ENCODE assay signal across 10 mouse cellular contexts in genomic region chr12:80522006-80522405, GRCm38 (mm10). TPM values are rescaled to one million over a fixed set of nuclear protein-coding genes. Genes with fewer than 3 reads are reported as not detected.
DNase-seq lines count a peak whose midpoint lies in the region; ATAC-seq and TF ChIP-seq lines count a peak whose summit lies in the region.
"Had no signal": no experiment of that assay in that cellular context is flagged by ENCODE, and none has a peak within 500 bp of the region (broad histone marks: within the 10 kb centered on the region; RNA-seq: fewer than 3 reads in every experiment).

No protein-coding gene starts in this region.

- no peak for ATAC-seq in heart, embryonic 11.5 days (replicated peaks; ENCODE audit: insufficient number of reproducible peaks, low FRiP score, low TSS enrichment)
- no peak for ATAC-seq in midbrain, embryonic 12.5 days (ENCODE audit: low FRiP score, low read depth)
- no peak for ATAC-seq in midbrain, embryonic 14.5 days (ENCODE audit: low FRiP score, low TSS enrichment)
- ATAC-seq in stomach, postnatal 0 days (ENCODE audit: low FRiP score, low TSS enrichment), result peak; percentile 17; the same call in 1 of the 2 replicates
- ATAC-seq in intestine, embryonic 16.5 days, result no peak

- WGBS in heart, embryonic 11.5 days (ENCODE audit: insufficient replicate concordance), result 68% methylated on average over 3 of the region's 3 CpGs
- WGBS in midbrain, embryonic 12.5 days, result 70% methylated on average over 3 of the region's 3 CpGs
- WGBS in midbrain, embryonic 14.5 days, result 76% methylated on average over 3 of the region's 3 CpGs
- WGBS in stomach, postnatal 0 days, result 53% methylated on average over 3 of the region's 3 CpGs
- 70% methylated on average over 3 of the region's 3 CpGs for WGBS in intestine, embryonic 16.5 days

- no peaks in the 10 kb centered on the region for H3K9me3 ChIP-seq in heart, embryonic 11.5 days (replicated peaks; ENCODE audit: control insufficient read depth, low read length)
- no peaks in the 10 kb centered on the region for H3K9me3 ChIP-seq in midbrain, embryonic 12.5 days
- H3K9me3 ChIP-seq in midbrain, embryonic 14.5 days (ENCODE audit: control insufficient read depth, low read length), result no peaks in the 10 kb centered on the region
- no peaks in the 10 kb centered on the region for H3K9me3 ChIP-seq in stomach, postnatal 0 days (ENCODE audit: control insufficient read depth, low read length)
- no peaks in the 10 kb centered on the region for H3K9me3 ChIP-seq in intestine, embryonic 16.5 days (ENCODE audit: control insufficient read depth, low read length)
- H3K9me3 ChIP-seq: limb, embryonic 13.5 days had no signal

- H3K36me3 ChIP-seq in heart, embryonic 11.5 days (ENCODE audit: control insufficient read depth, insufficient read depth, low read length), result no peaks in the 10 kb centered on the region
- no peaks in the 10 kb centered on the region for H3K36me3 ChIP-seq in midbrain, embryonic 12.5 days
- H3K36me3 ChIP-seq in midbrain, embryonic 14.5 days (ENCODE audit: control insufficient read depth, insufficient read depth, low read length), result no peaks in the 10 kb centered on the region
- no peaks in the 10 kb centered on the region for H3K36me3 ChIP-seq in stomach, postnatal 0 days (ENCODE audit: control insufficient read depth, insufficient read depth, low read length)
- H3K36me3 ChIP-seq in intestine, embryonic 16.5 days (ENCODE audit: control insufficient read depth, insufficient read depth, low read length), result no peaks in the 10 kb centered on the region
- H3K36me3 ChIP-seq: limb, embryonic 13.5 days had no signal

- H3K27ac ChIP-seq in heart, embryonic 11.5 days (ENCODE audit: low read depth, low read length), result no peak overlapping the region
- H3K27ac ChIP-seq in midbrain, embryonic 12.5 days (replicated peaks), result no peak overlapping the region
- H3K27ac ChIP-seq in midbrain, embryonic 14.5 days (replicated peaks; ENCODE audit: low read depth, low read length), result no peak overlapping the region
- peak overlapping the region; percentile 53; the same call in 1 of the 2 replicates for H3K27ac ChIP-seq in stomach, postnatal 0 days (replicated peaks)
- H3K27ac ChIP-seq in intestine, embryonic 16.5 days (ENCODE audit: low read length), result no peak overlapping the region
- H3K27ac ChIP-seq: limb, embryonic 13.5 days had no signal

- intact Hi-C loops in left cerebral cortex, postnatal 25 days (cut with DNase I), result no loop called here

- TF ChIP-seq CTCF in stomach, postnatal 0 days (IDR thresholded peaks at IDR 0.05; ENCODE audit: low read depth), result no peak

- H3K4me3 ChIP-seq in heart, embryonic 11.5 days (ENCODE audit: low read depth, low read length), result no peak overlapping the region
- H3K4me3 ChIP-seq in midbrain, embryonic 12.5 days, result no peak overlapping the region
- H3K4me3 ChIP-seq in midbrain, embryonic 14.5 days (replicated peaks; ENCODE audit: low read depth, low read length), result no peak overlapping the region
- no peak overlapping the region for H3K4me3 ChIP-seq in stomach, postnatal 0 days (ENCODE audit: low read depth, low read length)
- no peak overlapping the region for H3K4me3 ChIP-seq in intestine, embryonic 16.5 days (ENCODE audit: low read length)
- H3K4me3 ChIP-seq: limb, embryonic 13.5 days had no signal

- peaks cover 9% of the 10 kb centered on the region; the same call in 1 of the 2 replicates for H3K4me1 ChIP-seq in heart, embryonic 11.5 days (ENCODE audit: control insufficient read depth, insufficient read depth, low read length)
- H3K4me1 ChIP-seq in midbrain, embryonic 12.5 days, result peaks cover 51% of the 10 kb centered on the region
- H3K4me1 ChIP-seq in midbrain, embryonic 14.5 days (ENCODE audit: control insufficient read depth, insufficient read depth, low read length), result peaks cover 19% of the 10 kb centered on the region
- H3K4me1 ChIP-seq in stomach, postnatal 0 days (replicated peaks; ENCODE audit: control insufficient read depth, insufficient read depth), result no peaks in the 10 kb centered on the region
- H3K4me1 ChIP-seq in intestine, embryonic 16.5 days (ENCODE audit: control insufficient read depth, insufficient read depth, low read length), result peaks cover 13% of the 10 kb centered on the region

- peak; percentile 96 for DNase-seq in heart, adult 11 months
- DNase-seq in midbrain, embryonic 14.5 days, result no peak
- DNase-seq in gastrocnemius, postnatal 25 days, result peak; percentile 62
- DNase-seq in stomach, postnatal 0 days (ENCODE audit: low spot score), result no peak
- no peak for DNase-seq in left cerebral cortex, postnatal 25 days (ENCODE audit: low spot score in 2 of 2)
- DNase-seq: kidney, postnatal 4 days had no signal

- no peak overlapping the region for H3K4me2 ChIP-seq in heart, embryonic 11.5 days
- H3K4me2 ChIP-seq in midbrain, embryonic 12.5 days (replicated peaks), result no peak overlapping the region
- H3K4me2 ChIP-seq in midbrain, embryonic 14.5 days (ENCODE audit: low read length), result no peak overlapping the region
- no peak overlapping the region for H3K4me2 ChIP-seq in stomach, postnatal 0 days (replicated peaks; ENCODE audit: low read depth)
- H3K4me2 ChIP-seq in intestine, embryonic 16.5 days (ENCODE audit: low read depth, low read length), result no peak overlapping the region
- H3K4me2 ChIP-seq: limb, embryonic 13.5 days had no signal

- H3K9ac ChIP-seq in heart, embryonic 11.5 days (ENCODE audit: low read depth, low read length), result no peak overlapping the region
- peak overlapping the region; percentile 5; the same call in 1 of the 2 replicates for H3K9ac ChIP-seq in midbrain, embryonic 12.5 days (replicated peaks)
- H3K9ac ChIP-seq in midbrain, embryonic 14.5 days (replicated peaks; ENCODE audit: low read length), result no peak overlapping the region
- no peak overlapping the region for H3K9ac ChIP-seq in stomach, postnatal 0 days (ENCODE audit: low read length)
- no peak overlapping the region for H3K9ac ChIP-seq in intestine, embryonic 16.5 days (ENCODE audit: low read depth, low read length)
- H3K9ac ChIP-seq: limb, embryonic 13.5 days had no signal

- H3K27me3 ChIP-seq in heart, embryonic 11.5 days (ENCODE audit: control insufficient read depth, insufficient read depth, low read length), result peaks cover 45% of the 10 kb centered on the region
- peaks cover 17% of the 10 kb centered on the region for H3K27me3 ChIP-seq in midbrain, embryonic 12.5 days
- H3K27me3 ChIP-seq in midbrain, embryonic 14.5 days (ENCODE audit: control insufficient read depth, insufficient read depth, low read length), result peaks cover 7% of the 10 kb centered on the region; the same call in 1 of the 2 replicates
- H3K27me3 ChIP-seq in stomach, postnatal 0 days (ENCODE audit: control insufficient read depth, insufficient read depth, low read length), result peaks cover 6% of the 10 kb centered on the region; the same call in 1 of the 2 replicates
- peaks cover 43% of the 10 kb centered on the region for H3K27me3 ChIP-seq in intestine, embryonic 16.5 days (replicated peaks; ENCODE audit: control insufficient read depth, insufficient read depth, low read length)

- no peak for TF ChIP-seq EP300 in stomach, postnatal 0 days (optimal IDR thresholded peaks at IDR 0.05)

RNA-seq across cellular contexts. Expression of gene Galnt16, which starts 3.9 kb away (rescaled TPM):
- 1.0 and 1.3 TPM in 2 replicates for polyA plus RNA-seq in heart, embryonic 11.5 days (2014; fragmentation: Nextera tagmentation; extraction: Ambion mirVana)
- polyA plus RNA-seq in midbrain, embryonic 12.5 days (2016; fragmentation: Nextera tagmentation; extraction: Ambion mirVana), result 24.7 and 29.8 TPM in 2 replicates
- 21.7 and 30.4 TPM in 2 replicates for polyA plus RNA-seq in midbrain, embryonic 14.5 days (2014; fragmentation: Nextera tagmentation; extraction: Ambion mirVana)
- 1 to 10 TPM; 3.9 to 6.0 TPM for total RNA-seq in gastrocnemius, postnatal 25 days (2021)
- 6.1 and 6.3 TPM in 2 replicates for polyA plus RNA-seq in stomach, postnatal 0 days (2015; fragmentation: Nextera tagmentation; extraction: Ambion mirVana)
- total RNA-seq in left cerebral cortex, postnatal 25 days (2021), result 10 to 100 TPM; 79.8 to 83.1 TPM
- polyA plus RNA-seq in intestine, embryonic 16.5 days (2015; fragmentation: Nextera tagmentation; extraction: Ambion mirVana), result 8.1 and 8.4 TPM in 2 replicates

RNA-seq across cellular contexts. Expression of gene Exd2, which starts 59.1 kb away (rescaled TPM):
- 21.2 and 22.3 TPM in 2 replicates for polyA plus RNA-seq in heart, embryonic 11.5 days (2014; fragmentation: Nextera tagmentation; extraction: Ambion mirVana)
- 53.7 TPM in 2 replicates for polyA plus RNA-seq in midbrain, embryonic 12.5 days (2016; fragmentation: Nextera tagmentation; extraction: Ambion mirVana)
- polyA plus RNA-seq in midbrain, embryonic 14.5 days (2014; fragmentation: Nextera tagmentation; extraction: Ambion mirVana), result 52.9 and 59.7 TPM in 2 replicates
- 10 to 100 TPM; 34.1 to 39.5 TPM for total RNA-seq in gastrocnemius, postnatal 25 days (2021)
- polyA plus RNA-seq in stomach, postnatal 0 days (2015; fragmentation: Nextera tagmentation; extraction: Ambion mirVana), result 9.0 and 10.6 TPM in 2 replicates
- 100 to 1,000 TPM; 121 to 131 TPM for total RNA-seq in left cerebral cortex, postnatal 25 days (2021)
- 21.0 and 21.2 TPM in 2 replicates for polyA plus RNA-seq in intestine, embryonic 16.5 days (2015; fragmentation: Nextera tagmentation; extraction: Ambion mirVana)

Comparison
In these comparisons a context has a peak if more than half of its experiments do, and no peak if none do; other contexts are left out.
1. DNase-seq: peak in heart, adult 11 months (single experiment) and gastrocnemius, postnatal 25 days (single experiment); none in midbrain, embryonic 14.5 days (single experiment), stomach, postnatal 0 days (single experiment) and left cerebral cortex, postnatal 25 days (0 of 2).